Mouse (Mus musculus) forebrain, embryonic 11.5 days (tissue): ENCODE results near the gene Cmip. TPM values are rescaled to one million over a fixed set of nuclear protein-coding genes. Genes with fewer than 3 reads are reported as not detected.

Experiments used
- ATAC-seq: fragments of 200-750 bp; cut with Nextera tagmentation; replicated peaks from 2 replicates; pipeline ENCODE4 v1.8.0; 2017; ENCODE audit warnings: moderate TSS enrichment; ENCODE audit not compliant: low FRiP score
- DNase-seq: peaks from one replicate; pipeline ENCODE4 v3.0.0-alpha.2; 2017; ENCODE audit warnings: low spot score
- H3K27ac ChIP-seq: fragments of 300-500 bp; sonication (generic); 2 replicates; pipeline ENCODE4 v1.5.1; 2014; ENCODE audit warnings: low read depth, low read length
- H3K27me3 ChIP-seq: fragments of 300-500 bp; sonication (generic); 2 replicates; pipeline ENCODE4 v1.6.1; 2014; ENCODE audit warnings: mild to moderate bottlenecking, low read length, mixed read lengths; ENCODE audit not compliant: control insufficient read depth, insufficient read depth
- H3K36me3 ChIP-seq: fragments of 300-500 bp; sonication (generic); 2 replicates; pipeline ENCODE4 v1.6.1; 2014; ENCODE audit warnings: mild to moderate bottlenecking, low read length, moderate library complexity, mixed read lengths; ENCODE audit not compliant: control insufficient read depth, insufficient read depth
- H3K4me1 ChIP-seq: fragments of 300-500 bp; sonication (generic); replicated peaks from 2 replicates; pipeline ENCODE4 v1.6.1; 2014; ENCODE audit warnings: low read length, mixed read lengths; ENCODE audit not compliant: control insufficient read depth, insufficient read depth
- H3K4me2 ChIP-seq: fragments of 300-500 bp; sonication (generic); 2 replicates; pipeline ENCODE4 v1.6.1; 2014; ENCODE audit warnings: low read depth, mild to moderate bottlenecking, low read length, moderate library complexity, mixed read lengths; ENCODE audit not compliant: severe bottlenecking
- H3K4me3 ChIP-seq: fragments of 300-500 bp; sonication (generic); 2 replicates; pipeline ENCODE4 v1.5.1; 2014; ENCODE audit warnings: low read depth, low read length
- H3K9ac ChIP-seq: fragments of 300-500 bp; sonication (generic); 2 replicates; pipeline ENCODE4 v1.6.1; 2014; ENCODE audit warnings: low read length
- H3K9me3 ChIP-seq: fragments of 300-500 bp; sonication (generic); 2 replicates; pipeline ENCODE4 v1.6.1; 2016; ENCODE audit warnings: low read length, mixed read lengths; ENCODE audit not compliant: control insufficient read depth
- WGBS: fragments of 180-500 bp; shearing (Covaris S2); extraction: QIAGEN DNeasy Blood & Tissue Kit; methylation state at CpG from one replicate; pipeline ENCODE4 v1.1.7; 2014; 5-methylcytosine and 5-hydroxymethylcytosine counted together
- polyA plus RNA-seq: library from polyadenylated mRNA; unstranded; fragments of >200 nt; fragmentation: Nextera tagmentation; extraction: Ambion mirVana; gene quantifications from 2 replicates; pipeline ENCODE4 v1.2.1, GENCODE M21; 2014

The Cmip gene
- polyA plus RNA-seq, 1 experiment from 2014 or later, result 30.5 TPM

GRCm38 (mm10) chr8:117465250-117465649 is 208.4 kb downstream of the Cmip start:
- Histone ChIP-seq H3K4me3 (no peak overlapping the region), H3K9me3 (no peaks in the 10 kb centered on the region; the same call in 1 of the 2 replicates), H3K4me2 (no peak overlapping the region), H3K4me1 (peaks cover 2% of the 10 kb centered on the region; the same call in 1 of the 2 replicates), H3K27me3 (no peaks in the 10 kb centered on the region), H3K9ac (no peak overlapping the region), H3K27ac (no peak overlapping the region), H3K36me3 (no peaks in the 10 kb centered on the region)
- ATAC-seq (peak; percentile 56; the same call in 1 of the 2 replicates), DNase-seq (no peak)
- 40% methylated on average over 5 of the region's 5 CpGs for WGBS

GRCm38 (mm10) chr8:117467466-117467865 is 210.6 kb downstream of the Cmip start:
- no peak for DNase-seq
- Histone ChIP-seq H3K27me3 (no peaks in the 10 kb centered on the region), H3K4me3 (no peak overlapping the region), H3K36me3 (no peaks in the 10 kb centered on the region), H3K9ac (no peak overlapping the region), H3K4me2 (no peak overlapping the region), H3K27ac (no peak overlapping the region), H3K4me1 (peaks cover 2% of the 10 kb centered on the region; the same call in 1 of the 2 replicates), H3K9me3 (no peaks in the 10 kb centered on the region; the same call in 1 of the 2 replicates)
- WGBS, result 90% methylated on average over 10 of the region's 10 CpGs
- no peak for ATAC-seq

- DNase-seq, result no peak
- H3K27ac ChIP-seq, result peak overlapping the region; percentile 55; the same call in 1 of the 2 replicates
- peak; percentile 33; the same call in 1 of the 2 replicates for ATAC-seq
- H3K4me3 ChIP-seq, result peak overlapping the region; percentile 17; the same call in 1 of the 2 replicates
- H3K36me3 ChIP-seq, result no peaks in the 10 kb centered on the region
- H3K9ac ChIP-seq, result peak overlapping the region; percentile 45
- peak overlapping the region; percentile 52 for H3K4me2 ChIP-seq
- no peaks in the 10 kb centered on the region for H3K9me3 ChIP-seq
- 32% methylated on average over 16 of the region's 16 CpGs for whole genome bisulfite sequencing
- H3K4me1 ChIP-seq, result peaks cover 2% of the 10 kb centered on the region; the same call in 1 of the 2 replicates
- no peaks in the 10 kb centered on the region for H3K27me3 ChIP-seq
Measured at GRCm38 (mm10) chr8:117469431-117470341, 212.8 kb downstream of the Cmip start.

DNA sequence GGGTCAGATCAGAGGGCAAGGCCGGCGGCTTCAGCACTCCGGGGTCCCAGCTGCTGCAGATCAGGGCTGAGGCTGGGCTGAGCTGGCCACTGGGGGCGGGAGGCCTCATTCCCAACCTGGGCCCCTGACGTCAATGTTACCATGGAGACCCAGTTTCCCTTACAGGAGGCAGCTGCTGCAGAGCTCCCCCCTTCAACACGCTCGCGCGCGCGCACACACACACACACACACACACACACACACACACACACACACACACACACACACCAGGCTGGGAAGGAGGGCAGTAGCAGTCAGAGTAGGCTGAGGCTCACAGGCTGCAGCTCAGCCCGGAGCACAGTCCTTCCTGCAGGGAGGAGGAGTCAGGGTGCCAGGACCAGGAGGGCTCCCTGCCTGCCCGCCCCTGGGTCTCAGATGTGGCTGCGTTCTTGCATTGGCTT is 213.5 kb downstream of the Cmip start:
- Histone ChIP-seq H3K9ac (peak overlapping the region; percentile 45), H3K36me3 (no peaks in the 10 kb centered on the region), H3K9me3 (no peaks in the 10 kb centered on the region), H3K4me2 (peak overlapping the region; percentile 52), H3K4me3 (peak overlapping the region; percentile 17), H3K27me3 (no peaks in the 10 kb centered on the region), H3K27ac (peak overlapping the region; percentile 55; the same call in 1 of the 2 replicates), H3K4me1 (peaks cover 2% of the 10 kb centered on the region; the same call in 1 of the 2 replicates)
- 2% methylated on average over 14 of the region's 14 CpGs for WGBS
- DNase-seq, result peak; percentile 93
- ATAC-seq, result peak; percentile 92

DNA sequence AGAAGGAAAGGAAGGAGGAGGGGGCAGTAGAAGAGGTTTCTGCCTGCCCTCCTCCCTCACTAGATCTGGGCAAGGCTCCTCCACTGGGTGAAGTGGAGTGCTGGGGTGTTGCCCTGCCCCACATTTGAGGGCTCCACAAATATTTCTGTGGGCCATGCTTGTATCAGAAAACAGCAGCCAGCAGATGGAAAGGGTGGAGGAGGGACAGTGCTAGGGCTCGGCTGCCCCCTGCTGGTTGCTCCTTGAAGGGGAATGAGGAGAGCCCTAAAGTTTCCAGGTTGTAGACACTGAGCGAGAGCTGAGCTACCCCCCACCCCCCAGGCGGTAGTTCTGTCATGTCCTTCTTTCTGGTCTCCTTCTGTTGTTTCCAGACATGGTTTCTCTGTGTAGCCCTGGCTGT is 214.3 kb downstream of the Cmip start:
- no peaks in the 10 kb centered on the region for H3K27me3 ChIP-seq
- no peak overlapping the region for H3K9ac ChIP-seq
- H3K4me3 ChIP-seq, result no peak overlapping the region
- DNase-seq (peak; percentile 87), ATAC-seq (0 out of 2 replicates have a peak, but pooled peaks have one; percentile 16)
- no peak overlapping the region for H3K27ac ChIP-seq
- WGBS, result 20% methylated on average over 3 of the region's 3 CpGs
- no peaks in the 10 kb centered on the region for H3K36me3 ChIP-seq
- H3K4me2 ChIP-seq, result no peak overlapping the region
- H3K4me1 ChIP-seq, result peaks cover 2% of the 10 kb centered on the region; the same call in 1 of the 2 replicates
- H3K9me3 ChIP-seq, result no peaks in the 10 kb centered on the region

DNA sequence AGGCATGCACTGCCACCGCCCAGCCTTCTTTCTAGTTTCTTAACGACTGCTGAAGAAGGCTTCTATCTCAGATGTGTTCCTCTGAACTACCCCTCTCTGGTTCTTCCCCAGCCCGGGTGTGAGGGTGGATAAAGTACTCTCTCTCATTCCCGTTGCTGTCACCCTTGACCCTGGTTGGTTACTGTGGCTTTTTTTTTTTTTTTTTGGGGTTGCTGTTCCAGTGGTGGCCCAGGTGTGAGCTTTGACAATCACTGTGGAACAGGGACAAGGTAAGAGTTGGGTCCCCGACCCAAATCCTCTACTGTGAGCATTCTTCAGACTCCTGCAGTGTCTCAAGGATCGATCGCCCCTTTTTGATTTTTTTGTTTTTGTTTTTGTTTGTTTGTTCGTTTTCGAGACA is 214.8 kb downstream of the Cmip start:
- DNase-seq (no peak), ATAC-seq (no peak)
- H3K4me1 ChIP-seq, result peaks cover 2% of the 10 kb centered on the region; the same call in 1 of the 2 replicates
- H3K9me3 ChIP-seq, result no peaks in the 10 kb centered on the region
- no peak overlapping the region for H3K27ac ChIP-seq
- no peaks in the 10 kb centered on the region for H3K36me3 ChIP-seq
- no peak overlapping the region for H3K4me2 ChIP-seq
- no peak overlapping the region for H3K9ac ChIP-seq
- no peaks in the 10 kb centered on the region for H3K27me3 ChIP-seq
- H3K4me3 ChIP-seq, result no peak overlapping the region
- WGBS, result 80% methylated on average over 9 of the region's 9 CpGs

DNA sequence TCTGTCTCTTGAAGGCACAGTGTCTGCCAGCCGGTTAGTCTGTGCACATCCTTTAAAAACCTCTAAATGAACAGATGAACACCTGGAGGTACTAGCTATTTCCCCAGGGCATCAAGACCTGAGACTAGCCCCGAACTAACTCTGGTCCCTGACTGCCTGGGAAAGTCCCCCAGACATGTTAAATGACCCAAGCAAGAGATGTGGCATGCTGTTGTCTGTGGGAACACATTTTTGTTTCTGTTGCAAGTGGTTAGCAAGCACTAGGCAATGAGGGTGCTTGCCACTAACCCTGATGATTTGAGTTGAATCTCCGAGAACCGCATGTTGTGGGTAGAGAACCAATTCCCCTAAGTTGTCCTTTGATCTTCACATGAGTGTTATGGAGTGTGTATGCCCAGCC is 215.5 kb downstream of the Cmip start:
- H3K4me1 ChIP-seq, result peaks cover 2% of the 10 kb centered on the region; the same call in 1 of the 2 replicates
- DNase-seq, result no peak
- H3K9me3 ChIP-seq, result no peaks in the 10 kb centered on the region
- 92% methylated on average over 4 of the region's 4 CpGs for WGBS
- no peak overlapping the region for H3K27ac ChIP-seq
- H3K4me3 ChIP-seq, result no peak overlapping the region
- H3K4me2 ChIP-seq, result no peak overlapping the region
- H3K36me3 ChIP-seq, result no peaks in the 10 kb centered on the region
- ATAC-seq, result no peak
- H3K9ac ChIP-seq, result no peak overlapping the region
- no peaks in the 10 kb centered on the region for H3K27me3 ChIP-seq

DNA sequence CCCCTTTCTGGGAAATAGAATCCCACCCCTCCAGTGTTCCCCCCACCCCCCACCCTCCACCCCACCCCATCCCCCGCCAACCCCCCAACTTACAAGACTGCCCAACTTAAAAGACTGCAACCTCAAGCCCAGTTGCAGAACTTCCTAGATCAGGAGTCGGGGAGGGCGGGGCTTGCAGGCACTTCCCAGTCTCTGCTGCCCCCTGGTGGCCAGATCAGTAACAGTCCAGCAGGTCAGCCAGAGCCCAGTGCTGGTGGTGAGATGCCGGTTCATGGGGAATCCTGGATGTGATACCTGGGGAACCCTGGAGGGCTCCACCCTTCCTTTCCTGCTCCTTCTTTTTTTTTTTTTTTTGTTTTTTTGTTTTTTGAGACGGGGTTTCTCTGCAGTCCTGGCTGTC is 218.1 kb downstream of the Cmip start:
- Histone ChIP-seq H3K4me1 (no peaks in the 10 kb centered on the region), H3K27me3 (no peaks in the 10 kb centered on the region), H3K9ac (no peak overlapping the region), H3K4me2 (no peak overlapping the region), H3K9me3 (no peaks in the 10 kb centered on the region), H3K27ac (no peak overlapping the region), H3K36me3 (no peaks in the 10 kb centered on the region), H3K4me3 (no peak overlapping the region)
- peak; percentile 96 for DNase-seq
- WGBS, result 0% methylated on average over 5 of the region's 5 CpGs
- peak; percentile 31; the same call in 1 of the 2 replicates for ATAC-seq
